Mouse (Mus musculus): ENCODE measurements around the gene Rhox4c. TPM values are rescaled to one million over a fixed set of nuclear protein-coding genes. Genes with fewer than 3 reads are reported as not detected.
"Not testable (repeated sequence)": the region's sequence is repeated elsewhere in the genome, so short reads cannot be mapped to it uniquely, and the experiment has no call there.

Gene Rhox4c
- not detected for total RNA-seq (2021)
- long read RNA-seq, experiment 1, result 0 reads
- long read RNA-seq, experiment 2, result 0 reads

GRCm38 (mm10) chrX:37480037-37480436 lies at the start of gene Rhox4c:
Gene Rhox4c (plus strand): TSS chrX:37480337.
- DNase-seq (ENCODE audit: low spot score in 2 of 2), result not testable (repeated sequence)

GRCm38 (mm10) chrX:37432194-37432593 lies 47.9 kb upstream of the Rhox4c start, which contains the start of gene Rhox4b:
Gene Rhox4b (plus strand): TSS chrX:37432494.
- not testable (repeated sequence) for DNase-seq (ENCODE audit: low spot score in 2 of 2)

- DNase-seq (ENCODE audit: low spot score in 2 of 2), result not testable (repeated sequence)
Measured at GRCm38 (mm10) chrX:37453380-37453779, 26.8 kb upstream of the Rhox4c start, which contains the start of gene Rhox2c. Gene Rhox2c (plus strand): TSS chrX:37453680.

GRCm38 (mm10) chrX:37458285-37458684 lies 21.9 kb upstream of the Rhox4c start, which contains the start of gene Rhox3c:
Gene Rhox3c (plus strand): TSS chrX:37458585.
- not testable (repeated sequence) for DNase-seq (ENCODE audit: low spot score in 2 of 2)

GRCm38 (mm10) chrX:37514059-37514458 lies 33.9 kb downstream of the Rhox4c start, which contains the start of gene Rhox4d:
Gene Rhox4d (plus strand): TSS chrX:37514359.
- DNase-seq (ENCODE audit: low spot score in 2 of 2), result not testable (repeated sequence)

- DNase-seq (ENCODE audit: low spot score in 2 of 2), result not testable (repeated sequence)
Measured at GRCm38 (mm10) chrX:37530152-37530551, 50.0 kb downstream of the Rhox4c start, which contains the start of gene Rhox2e. Gene Rhox2e (plus strand): TSS chrX:37530452.

Other genes with a start within 250 kb of the Rhox4c start
- not detected for gene Rhox2a, start 235.4 kb upstream of the Rhox4c start, total RNA-seq (2021)
- gene Rhox3a, start 230.4 kb upstream of the Rhox4c start, total RNA-seq (2021), result not detected
- gene Rhox4a, start 215.0 kb upstream of the Rhox4c start, total RNA-seq (2021), result not detected
- gene Rhox3a2, start 100.3 kb upstream of the Rhox4c start, total RNA-seq (2021), result under 1 TPM in 1 of 2 experiments, not detected in 1; 0.91 TPM
- not detected for gene Rhox4a2, start 89.5 kb upstream of the Rhox4c start, total RNA-seq (2021)
- not detected for gene Rhox2b, start 68.3 kb upstream of the Rhox4c start, total RNA-seq (2021)
- gene Rhox4b, start 47.8 kb upstream of the Rhox4c start, total RNA-seq (2021), result not detected
- gene Rhox2c, start 26.7 kb upstream of the Rhox4c start, total RNA-seq (2021), result not detected
- gene Rhox3c, start 21.8 kb upstream of the Rhox4c start, total RNA-seq (2021), result under 1 TPM in 1 of 2 experiments, not detected in 1; 0.78 TPM
- gene Rhox2d, start 13.1 kb downstream of the Rhox4c start, total RNA-seq (2021), result not detected
- gene Rhox4d, start 34.0 kb downstream of the Rhox4c start, total RNA-seq (2021), result not detected
- not detected for gene Rhox2e, start 50.1 kb downstream of the Rhox4c start, total RNA-seq (2021)
- not detected for gene Rhox3e, start 61.7 kb downstream of the Rhox4c start, total RNA-seq (2021)
- gene Rhox4e, start 77.1 kb downstream of the Rhox4c start, total RNA-seq (2021), result not detected
- not detected for gene Rhox2f, start 91.1 kb downstream of the Rhox4c start, total RNA-seq (2021)
- not detected for gene Rhox3f, start 100.7 kb downstream of the Rhox4c start, total RNA-seq (2021)
- not detected for gene Rhox4f, start 127.4 kb downstream of the Rhox4c start, total RNA-seq (2021)
- not detected for gene Rhox3g, start 148.3 kb downstream of the Rhox4c start, total RNA-seq (2021)
- gene Rhox2g, start 163.1 kb downstream of the Rhox4c start, total RNA-seq (2021), result not detected
- gene Rhox4g, start 171.0 kb downstream of the Rhox4c start, total RNA-seq (2021), result not detected
- gene Rhox3h, start 188.4 kb downstream of the Rhox4c start, total RNA-seq (2021), result under 1 TPM; 0.29 to 0.36 TPM
- gene Rhox2h, start 192.9 kb downstream of the Rhox4c start, total RNA-seq (2021), result not detected